Mouse (Mus musculus): ENCODE data around the gene Vps13d. TPM values are rescaled to one million over a fixed set of nuclear protein-coding genes. Genes with fewer than 3 reads are reported as not detected.

Gene Vps13d
- polyA plus RNA-seq, 1 experiment, result 71.8 TPM

GRCm38 (mm10) chr4:145032637-145033036 is 162.2 kb downstream of the Vps13d start:
- WGBS, result 64% methylated on average over 2 of the region's 2 CpGs

DNA sequence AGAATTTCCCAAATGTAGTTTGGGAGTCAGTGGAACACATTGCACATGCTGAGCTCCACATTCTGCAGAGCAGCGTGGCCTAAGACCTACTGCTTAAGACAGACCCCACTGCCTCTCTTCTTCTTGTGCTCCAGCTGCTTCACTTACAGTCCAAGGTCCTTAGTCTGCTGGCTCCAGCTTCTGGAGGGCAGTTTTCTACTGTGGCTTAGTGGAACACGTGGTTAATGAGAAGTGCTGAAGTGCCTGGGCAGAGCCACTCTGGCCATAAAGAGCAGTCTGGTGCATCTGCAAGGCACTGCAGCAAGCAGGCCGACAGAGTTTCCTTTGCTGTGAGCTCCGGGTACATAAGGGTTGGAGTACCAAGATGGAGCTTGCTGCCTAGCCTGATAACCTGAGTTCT is 163.3 kb downstream of the Vps13d start:
- TF ChIP-seq POLR2A (IDR thresholded peaks at IDR 0.05; ENCODE audit: insufficient read depth, low read depth, low read length) (no peak), CTCF (IDR thresholded peaks at IDR 0.05; ENCODE audit: insufficient read depth, low read depth, low read length) (no peak)
- Histone ChIP-seq H3K4me1 (ENCODE audit: control insufficient read depth, insufficient read depth, low read length) (peaks cover 3% of the 10 kb centered on the region), H3K27ac (ENCODE audit: insufficient read depth, low read depth, low read length) (no peak overlapping the region), H3K4me3 (ENCODE audit: insufficient read depth, low read depth, low read length) (no peak overlapping the region)
- 89% methylated on average over 4 of the region's 4 CpGs for WGBS

More at GRCm38 (mm10) chr4:145032637-145033036, 162.2 kb downstream of the Vps13d start:
- TF ChIP-seq POLR2A (IDR thresholded peaks at IDR 0.05; ENCODE audit: insufficient read depth, low read depth, low read length) (no peak), CTCF (IDR thresholded peaks at IDR 0.05; ENCODE audit: insufficient read depth, low read depth, low read length) (no peak)
- no peak overlapping the region for H3K27ac ChIP-seq (ENCODE audit: insufficient read depth, low read depth, low read length)
- H3K4me3 ChIP-seq (ENCODE audit: insufficient read depth, low read depth, low read length), result no peak overlapping the region
- H3K4me1 ChIP-seq (ENCODE audit: control insufficient read depth, insufficient read depth, low read length), result 0 out of 2 replicates have a peak, but pooled peaks cover 2% of the 10 kb centered on the region

GRCm38 (mm10) chr4:145026449-145026851 is 168.4 kb downstream of the Vps13d start:
- TF ChIP-seq POLR2A (IDR thresholded peaks at IDR 0.05; ENCODE audit: insufficient read depth, low read depth, low read length), result no peak
- TF ChIP-seq CTCF (IDR thresholded peaks at IDR 0.05; ENCODE audit: insufficient read depth, low read depth, low read length), result no peak
- no peak overlapping the region for H3K27ac ChIP-seq (ENCODE audit: insufficient read depth, low read depth, low read length)
- peaks cover 7% of the 10 kb centered on the region for H3K4me1 ChIP-seq (ENCODE audit: control insufficient read depth, insufficient read depth, low read length)
- no peak overlapping the region for H3K4me3 ChIP-seq (ENCODE audit: insufficient read depth, low read depth, low read length)
- WGBS, result 70% methylated on average over 7 of the region's 7 CpGs

GRCm38 (mm10) chr4:145025409-145025762 is 169.4 kb downstream of the Vps13d start:
- WGBS, result 48% methylated on average over 7 of the region's 7 CpGs
- no peak overlapping the region for H3K27ac ChIP-seq (ENCODE audit: insufficient read depth, low read depth, low read length)

DNA sequence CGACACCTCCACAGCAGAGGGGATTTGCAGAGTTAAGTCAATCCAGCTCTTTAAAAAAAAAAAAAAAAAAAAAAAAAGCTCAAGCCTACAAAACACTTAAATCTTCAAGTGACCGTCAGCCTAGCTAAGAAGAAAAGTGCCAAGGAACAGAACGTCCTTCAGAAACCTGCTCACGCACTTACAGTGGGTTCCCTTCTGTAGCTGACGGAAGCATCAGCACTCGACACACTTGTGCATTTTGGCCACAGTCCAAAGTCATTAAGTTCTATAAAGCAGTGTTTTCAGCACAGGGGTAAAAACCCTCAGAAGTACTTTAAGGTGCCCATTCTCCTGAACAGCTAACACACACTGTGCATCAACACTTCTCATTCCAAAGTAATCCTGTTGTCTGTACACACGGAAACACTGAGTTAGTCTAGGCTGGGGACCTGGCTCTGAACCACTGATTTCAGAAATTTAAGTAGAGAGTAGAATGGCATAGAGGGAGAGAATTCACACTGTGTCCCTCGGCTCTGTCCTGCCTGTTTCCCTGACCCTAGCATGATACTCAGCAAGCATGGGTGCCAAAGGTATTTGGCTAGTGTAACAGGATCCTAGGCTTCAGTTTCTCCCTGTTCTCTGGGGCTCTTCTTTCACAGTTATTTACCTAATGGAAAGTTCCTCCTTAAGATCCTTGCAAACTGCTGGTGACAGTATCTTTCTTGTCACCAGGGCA is 170.0 kb downstream of the Vps13d start:
- TF ChIP-seq CTCF (IDR thresholded peaks at IDR 0.05; ENCODE audit: insufficient read depth, low read depth, low read length), result no peak
- Histone ChIP-seq H3K4me1 (ENCODE audit: control insufficient read depth, insufficient read depth, low read length) (peaks cover 7% of the 10 kb centered on the region), H3K27ac (ENCODE audit: insufficient read depth, low read depth, low read length) (no peak overlapping the region), H3K4me3 (ENCODE audit: insufficient read depth, low read depth, low read length) (no peak overlapping the region)
- 49% methylated on average over 8 of the region's 8 CpGs for WGBS

More at GRCm38 (mm10) chr4:145025409-145025762, 169.4 kb downstream of the Vps13d start:
- TF ChIP-seq CTCF (IDR thresholded peaks at IDR 0.05; ENCODE audit: insufficient read depth, low read depth, low read length) (no peak), POLR2A (IDR thresholded peaks at IDR 0.05; ENCODE audit: insufficient read depth, low read depth, low read length) (no peak)
- peaks cover 7% of the 10 kb centered on the region for H3K4me1 ChIP-seq (ENCODE audit: control insufficient read depth, insufficient read depth, low read length)
- no peak overlapping the region for H3K4me3 ChIP-seq (ENCODE audit: insufficient read depth, low read depth, low read length)

DNA sequence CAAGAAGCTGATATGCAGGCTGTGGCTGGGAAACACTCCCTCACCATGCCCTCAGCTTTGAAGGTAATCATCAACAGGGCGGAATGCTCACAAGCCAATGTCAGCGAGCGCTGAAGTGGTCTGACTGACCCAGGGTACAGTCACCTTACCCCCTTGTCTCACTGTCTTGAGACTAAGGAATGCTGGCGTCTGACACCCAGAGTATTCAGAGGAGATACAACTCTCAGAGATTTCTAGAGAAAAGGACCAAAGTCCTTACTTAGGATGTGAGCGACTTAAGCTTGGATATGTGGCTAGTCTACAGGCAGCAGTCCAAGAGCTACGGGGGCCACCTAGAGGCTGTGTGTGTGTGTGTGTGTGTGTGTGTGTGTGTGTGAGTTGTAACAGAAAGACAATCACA is 170.9 kb downstream of the Vps13d start:
- WGBS, result 85% methylated on average over 6 of the region's 6 CpGs
- H3K4me1 ChIP-seq (ENCODE audit: control insufficient read depth, insufficient read depth, low read length), result peaks cover 7% of the 10 kb centered on the region
- H3K27ac ChIP-seq (ENCODE audit: insufficient read depth, low read depth, low read length), result no peak overlapping the region
- TF ChIP-seq CTCF (IDR thresholded peaks at IDR 0.05; ENCODE audit: insufficient read depth, low read depth, low read length) (no peak), POLR2A (IDR thresholded peaks at IDR 0.05; ENCODE audit: insufficient read depth, low read depth, low read length) (no peak)
- no peak overlapping the region for H3K4me3 ChIP-seq (ENCODE audit: insufficient read depth, low read depth, low read length)

DNA sequence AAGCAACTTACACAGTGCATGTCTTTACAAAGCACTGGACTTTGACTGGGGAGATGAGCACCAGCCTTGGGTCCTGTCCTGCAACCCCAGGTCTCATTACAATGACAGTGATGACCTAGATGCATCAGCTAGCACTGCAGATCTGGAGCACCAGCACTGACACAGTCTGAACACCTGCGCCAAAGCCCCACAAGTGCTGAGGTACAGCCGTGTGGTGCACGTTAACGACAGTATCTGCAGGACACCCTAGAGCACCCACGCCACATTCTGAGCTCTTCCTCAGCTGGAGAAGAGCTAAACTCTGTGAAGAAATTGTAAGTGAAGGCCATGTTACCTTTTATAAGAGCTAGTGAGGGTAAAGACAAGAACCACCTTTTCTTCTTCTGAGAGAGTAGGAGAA is 172.0 kb downstream of the Vps13d start:
- WGBS, result 91% methylated on average over 5 of the region's 5 CpGs
- H3K4me3 ChIP-seq (ENCODE audit: insufficient read depth, low read depth, low read length), result no peak overlapping the region
- H3K4me1 ChIP-seq (ENCODE audit: control insufficient read depth, insufficient read depth, low read length), result peaks cover 7% of the 10 kb centered on the region

GRCm38 (mm10) chr4:145022211-145022610 is 172.6 kb downstream of the Vps13d start:
- Histone ChIP-seq H3K27ac (ENCODE audit: insufficient read depth, low read depth, low read length) (no peak overlapping the region), H3K4me3 (ENCODE audit: insufficient read depth, low read depth, low read length) (no peak overlapping the region), H3K4me1 (ENCODE audit: control insufficient read depth, insufficient read depth, low read length) (peaks cover 7% of the 10 kb centered on the region)
- TF ChIP-seq CTCF (IDR thresholded peaks at IDR 0.05; ENCODE audit: insufficient read depth, low read depth, low read length) (no peak), POLR2A (IDR thresholded peaks at IDR 0.05; ENCODE audit: insufficient read depth, low read depth, low read length) (no peak)
- 97% methylated on average over 2 of the region's 2 CpGs for WGBS

More for the DNA sequence above, 172.0 kb downstream of the Vps13d start:
- TF ChIP-seq CTCF (IDR thresholded peaks at IDR 0.05; ENCODE audit: insufficient read depth, low read depth, low read length) (no peak), POLR2A (IDR thresholded peaks at IDR 0.05; ENCODE audit: insufficient read depth, low read depth, low read length) (no peak)
- no peak overlapping the region for H3K27ac ChIP-seq (ENCODE audit: insufficient read depth, low read depth, low read length)

DNA sequence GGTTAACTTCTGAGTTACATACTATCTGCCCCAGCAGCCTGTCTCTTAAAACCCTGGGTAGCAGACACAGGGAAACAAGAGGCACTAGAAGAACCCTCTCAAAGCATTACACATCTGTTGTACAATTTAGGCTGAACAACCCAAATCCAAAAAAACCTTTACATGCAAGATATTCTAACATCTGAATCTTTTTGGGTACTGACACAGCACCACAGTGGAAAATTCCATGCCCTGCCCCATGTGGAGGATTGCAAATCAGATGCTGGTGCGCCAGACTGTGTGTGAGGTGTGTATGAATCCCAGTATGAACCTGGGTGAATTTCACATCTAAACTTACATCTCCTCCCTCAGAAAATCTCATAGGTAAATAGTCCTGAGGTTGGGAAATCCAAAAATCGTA is 174.4 kb downstream of the Vps13d start:
- no peak for TF ChIP-seq POLR2A (IDR thresholded peaks at IDR 0.05; ENCODE audit: insufficient read depth, low read depth, low read length)
- peaks cover 2% of the 10 kb centered on the region for H3K4me1 ChIP-seq (ENCODE audit: control insufficient read depth, insufficient read depth, low read length)
- no peak overlapping the region for H3K27ac ChIP-seq (ENCODE audit: insufficient read depth, low read depth, low read length)
- no peak overlapping the region for H3K4me3 ChIP-seq (ENCODE audit: insufficient read depth, low read depth, low read length)
- WGBS, result 93% methylated on average over 2 of the region's 2 CpGs
